Mouse (Mus musculus): ENCODE results near the gene Ascc2.

GRCm38 (mm10) chr11:4718548-4718947, 81.0 kb downstream of the Ascc2 start:
- TF ChIP-seq POLR2A (IDR thresholded peaks at IDR 0.05; ENCODE audit: insufficient read length, low read depth) (no peak), USF1 (IDR thresholded peaks at IDR 0.05; ENCODE audit: low read depth) (no peak), CEBPB (IDR thresholded peaks at IDR 0.05; ENCODE audit: insufficient read depth, poor library complexity, severe bottlenecking) (no peak), MYOG (IDR thresholded peaks at IDR 0.05; ENCODE audit: control insufficient read depth in 1 of 3, insufficient read depth in 1 of 3, insufficient read length in 2 of 3, low read depth in 2 of 3) (peak; percentile 38 to 78 (median 77)), TCF3 (IDR thresholded peaks at IDR 0.05; ENCODE audit: insufficient read length, low read depth) (no peak)
